Mouse (Mus musculus) frontal cortex, postnatal 25 days (tissue): ENCODE results near the gene Gm21882.
"Not testable (repeated sequence)": the region's sequence is repeated elsewhere in the genome, so short reads cannot be mapped to it uniquely, and the experiment has no call there.

Source experiments
- DNase-seq, 2 experiments: peaks; one replicate each; pipeline ENCODE4 v3.0.0; 2022; ENCODE audit warnings: low spot score in 2 of 2

Gm21882 gene

DNA sequence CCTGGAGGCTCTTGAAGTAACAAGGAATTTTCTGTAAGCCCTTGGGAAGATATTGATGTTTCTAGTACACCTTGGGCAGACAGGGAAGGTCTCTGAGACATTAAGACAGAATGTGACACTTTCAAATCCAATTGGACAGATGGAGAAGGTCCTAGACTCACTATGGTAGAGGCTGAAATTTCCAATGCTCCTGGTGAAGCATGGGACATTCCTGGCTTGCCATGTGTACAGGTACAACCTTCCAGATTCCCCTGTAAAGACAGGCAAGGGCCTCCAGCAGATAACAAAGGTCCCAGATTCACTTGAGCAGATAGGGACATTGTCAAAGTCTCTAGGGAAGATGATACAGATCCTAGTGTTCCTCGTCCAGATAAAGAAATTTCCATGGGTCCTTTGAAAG lies at the start of gene Gm21882:
Gene Gm21882 (minus strand): TSS at position 101 of the 400 bp plus-strand sequence.
- not testable (repeated sequence) for DNase-seq
